Mouse (Mus musculus): ENCODE measurements around the gene Gm11127. TPM values are rescaled to one million over a fixed set of nuclear protein-coding genes. Genes with fewer than 3 reads are reported as not detected.
"Not testable (repeated sequence)": the region's sequence is repeated elsewhere in the genome, so short reads cannot be mapped to it uniquely, and the experiment has no call there.

The Gm11127 gene
- total and polyA plus RNA-seq, 2 experiments = not detected

- H3K4me1 ChIP-seq (ENCODE audit: control insufficient read depth, insufficient read depth, low read length) = peaks cover 17% of the 10 kb centered on the region
- not testable (repeated sequence) for H3K79me2 ChIP-seq (ENCODE audit: control insufficient read depth, insufficient read depth, low read length); H3K27me3 ChIP-seq (ENCODE audit: control insufficient read depth, insufficient read depth, low read length); H3K36me3 ChIP-seq (ENCODE audit: control insufficient read depth, insufficient read depth, low read length)
- peak within 1 kb of the TSS; percentile 76 for H3K27ac ChIP-seq (replicated peaks; ENCODE audit: insufficient read depth, low read depth, low read length)
- H3K4me3 ChIP-seq (ENCODE audit: insufficient read depth, low read depth, low read length) = peak within 1 kb of the TSS; percentile 68
- DNase-seq (ENCODE audit: extremely low read depth, low read depth, low spot score) = peak; percentile 90
- peak; percentile 74 for TF ChIP-seq POLR2A (IDR thresholded peaks at IDR 0.05; ENCODE audit: extremely low read depth, insufficient read depth, low read length)
- peak within 1 kb of the TSS; percentile 92 for H3K9ac ChIP-seq (ENCODE audit: low read depth, low read length)
- 2% methylated on average over 25 of the region's 25 CpGs for WGBS
Observed at GRCm38 (mm10) chr17:36032351-36032875, 25.8 kb downstream of the Gm11127 start, which contains the start of gene H2-T23. TSS of gene H2-T23 (minus strand) at chr17:36032855.

- Histone ChIP-seq H3K4me3 (ENCODE audit: insufficient read depth, low read depth, low read length) (peak overlapping the region; percentile 68), H3K27ac (replicated peaks; ENCODE audit: insufficient read depth, low read depth, low read length) (peak overlapping the region; percentile 76), H3K4me1 (ENCODE audit: control insufficient read depth, insufficient read depth, low read length) (peaks cover 17% of the 10 kb centered on the region), H3K9ac (ENCODE audit: low read depth, low read length) (peak overlapping the region; percentile 92)
- peak; percentile 32 for DNase-seq (ENCODE audit: extremely low read depth, low read depth, low spot score)
- WGBS = under 1% methylated on average over 40 of the region's 40 CpGs
- peak; percentile 44 for TF ChIP-seq CTCF (IDR thresholded peaks at IDR 0.05; ENCODE audit: low read depth, low read length)
- not testable (repeated sequence) for H3K79me2 ChIP-seq (ENCODE audit: control insufficient read depth, insufficient read depth, low read length); H3K36me3 ChIP-seq (ENCODE audit: control insufficient read depth, insufficient read depth, low read length); H3K27me3 ChIP-seq (ENCODE audit: control insufficient read depth, insufficient read depth, low read length)
Observed at GRCm38 (mm10) chr17:36031583-36032331, 26.4 kb downstream of the Gm11127 start.

- H3K79me2 ChIP-seq (ENCODE audit: control insufficient read depth, insufficient read depth, low read length); DNase-seq (ENCODE audit: extremely low read depth, low read depth, low spot score); H3K36me3 ChIP-seq (ENCODE audit: control insufficient read depth, insufficient read depth, low read length); H3K27me3 ChIP-seq (ENCODE audit: control insufficient read depth, insufficient read depth, low read length): not testable (repeated sequence)
- WGBS = 70% methylated on average over 8 of the region's 8 CpGs
- Histone ChIP-seq H3K4me3 (ENCODE audit: insufficient read depth, low read depth, low read length) (peak overlapping the region; percentile 68; the same call in 1 of the 2 replicates), H3K4me1 (ENCODE audit: control insufficient read depth, insufficient read depth, low read length) (peaks cover 17% of the 10 kb centered on the region), H3K9ac (ENCODE audit: low read depth, low read length) (peak overlapping the region; percentile 72), H3K27ac (replicated peaks; ENCODE audit: insufficient read depth, low read depth, low read length) (peak overlapping the region; percentile 48)
Observed at GRCm38 (mm10) chr17:36030703-36031582, 27.2 kb downstream of the Gm11127 start.

- H3K36me3 ChIP-seq (ENCODE audit: control insufficient read depth, insufficient read depth, low read length); H3K79me2 ChIP-seq (ENCODE audit: control insufficient read depth, insufficient read depth, low read length); H3K4me3 ChIP-seq (ENCODE audit: insufficient read depth, low read depth, low read length); H3K27me3 ChIP-seq (ENCODE audit: control insufficient read depth, insufficient read depth, low read length); H3K9ac ChIP-seq (ENCODE audit: low read depth, low read length); H3K27ac ChIP-seq (replicated peaks; ENCODE audit: insufficient read depth, low read depth, low read length): not testable (repeated sequence)
- peaks cover 17% of the 10 kb centered on the region for H3K4me1 ChIP-seq (ENCODE audit: control insufficient read depth, insufficient read depth, low read length)
- DNase-seq (ENCODE audit: extremely low read depth, low read depth, low spot score) = peak; percentile 28
- WGBS = 69% methylated on average over 4 of the region's 4 CpGs
Observed at GRCm38 (mm10) chr17:36030046-36030702, 28.0 kb downstream of the Gm11127 start.

- Histone ChIP-seq H3K27ac (replicated peaks; ENCODE audit: insufficient read depth, low read depth, low read length) (no peak overlapping the region), H3K79me2 (ENCODE audit: control insufficient read depth, insufficient read depth, low read length) (peaks cover 6% of the 10 kb centered on the region; the same call in 1 of the 2 replicates), H3K4me3 (ENCODE audit: insufficient read depth, low read depth, low read length) (no peak overlapping the region), H3K36me3 (ENCODE audit: control insufficient read depth, insufficient read depth, low read length) (no peaks in the 10 kb centered on the region), H3K4me1 (ENCODE audit: control insufficient read depth, insufficient read depth, low read length) (peaks cover 14% of the 10 kb centered on the region), H3K27me3 (ENCODE audit: control insufficient read depth, insufficient read depth, low read length) (no peaks in the 10 kb centered on the region), H3K9ac (ENCODE audit: low read depth, low read length) (no peak overlapping the region)
- no peak for DNase-seq (ENCODE audit: extremely low read depth, low read depth, low spot score)
- 97% methylated on average over 7 of the region's 7 CpGs for WGBS
- no peak for TF ChIP-seq POLR2A (IDR thresholded peaks at IDR 0.05; ENCODE audit: extremely low read depth, insufficient read depth, low read length)
- TF ChIP-seq CTCF (IDR thresholded peaks at IDR 0.05; ENCODE audit: low read depth, low read length) = no peak
Observed at GRCm38 (mm10) chr17:36028879-36029619, 29.1 kb downstream of the Gm11127 start.
